Mouse (Mus musculus) adrenal gland, postnatal 4 days (tissue): ENCODE data around the gene Spryd4. TPM values are rescaled to one million over a fixed set of nuclear protein-coding genes. Genes with fewer than 3 reads are reported as not detected.
"Not testable (repeated sequence)": the region's sequence is repeated elsewhere in the genome, so short reads cannot be mapped to it uniquely, and the experiment has no call there.

Source experiments
- DNase-seq, 2 experiments: peaks; one replicate each; pipeline ENCODE4 v3.0.0; 2021 to 2022; ENCODE audit warnings: low spot score in 2 of 2, mixed read lengths in 2 of 2
- total RNA-seq, 2 experiments: library from RNA; stranded (reverse); gene quantifications; 2 replicates each; pipeline ENCODE4 v1.2.3; 2021

The Spryd4 gene
- total RNA-seq, 2 experiments from 2014 or later = 23.2 to 25.9 TPM

- DNase-seq = peak; percentile 41 to 53
Observed at GRCm38 (mm10) chr10:128188242-128188877, 23.2 kb downstream of the Spryd4 start.

- DNase-seq = no peak
Observed at GRCm38 (mm10) chr10:128187181-128187605, 24.4 kb downstream of the Spryd4 start.

- DNase-seq = peak; percentile 46 to 64
Observed at GRCm38 (mm10) chr10:128185959-128186358, 25.6 kb downstream of the Spryd4 start.

GRCm38 (mm10) chr10:128185277-128185940 is 26.2 kb downstream of the Spryd4 start:
- no peak for DNase-seq

- DNase-seq = no peak
Observed at GRCm38 (mm10) chr10:128184296-128184695, 27.3 kb downstream of the Spryd4 start.

- DNase-seq = no peak
Observed at GRCm38 (mm10) chr10:128179989-128180388, 31.6 kb downstream of the Spryd4 start, which contains the start of gene Rbms2. TSS of gene Rbms2 (minus strand) at chr10:128180297.

- no peak for DNase-seq
Observed at GRCm38 (mm10) chr10:128177316-128177715, 34.3 kb downstream of the Spryd4 start.

- DNase-seq = peak in 1 of 2 experiments; percentile 32
Observed at GRCm38 (mm10) chr10:128175996-128176755, 35.4 kb downstream of the Spryd4 start.

- no peak for DNase-seq
Observed at GRCm38 (mm10) chr10:128175302-128175701, 36.3 kb downstream of the Spryd4 start.

GRCm38 (mm10) chr10:128171348-128171747 is 40.3 kb downstream of the Spryd4 start:
- DNase-seq = not testable (repeated sequence)

GRCm38 (mm10) chr10:128167091-128167490 is 44.5 kb downstream of the Spryd4 start:
- no peak for DNase-seq

GRCm38 (mm10) chr10:128165726-128166125 is 45.9 kb downstream of the Spryd4 start:
- not testable (repeated sequence) for DNase-seq

Other genes with a start within 250 kb of the Spryd4 start
- gene Hsd17b6, start 204.2 kb downstream of the Spryd4 start, total RNA-seq = 1 to 10 TPM in 1 of 2 experiments, under 1 TPM in 1; 0.22 to 8.9 TPM
- gene Prim1, start 196.6 kb downstream of the Spryd4 start, total RNA-seq = 10 to 100 TPM; 22.3 to 26.6 TPM
- 100 to 1,000 TPM; 823 to 829 TPM for gene Naca, start 176.2 kb downstream of the Spryd4 start, total RNA-seq
- 100 to 1,000 TPM; 152 to 160 TPM for gene Ptges3, start 152.9 kb downstream of the Spryd4 start, total RNA-seq
- 1,000 to 10,000 TPM; 2,157 to 2,362 TPM for gene Atp5b, start 128.5 kb downstream of the Spryd4 start, total RNA-seq
- gene Baz2a, start 120.2 kb downstream of the Spryd4 start, total RNA-seq = 10 to 100 TPM; 70.6 to 72.2 TPM
- gene Rbms2, start 31.5 kb downstream of the Spryd4 start, total RNA-seq = 100 to 1,000 TPM in 1 of 2 experiments, 10 to 100 TPM in 1; 90.2 to 104 TPM
- gene Gls2, start 17.4 kb downstream of the Spryd4 start, total RNA-seq = 1 to 10 TPM; 4.8 to 8.2 TPM
- not detected for gene Mip, start 14.0 kb upstream of the Spryd4 start, total RNA-seq
- gene Timeless, start 20.3 kb upstream of the Spryd4 start, total RNA-seq = 10 to 100 TPM; 28.4 to 34.0 TPM
- gene Apon, start 42.3 kb upstream of the Spryd4 start, total RNA-seq = 1 to 10 TPM in 1 of 2 experiments, not detected in 1; 4.7 TPM
- 10 to 100 TPM; 13.3 to 76.4 TPM for gene Apof, start 56.9 kb upstream of the Spryd4 start, total RNA-seq
- gene Stat2, start 58.8 kb upstream of the Spryd4 start, total RNA-seq = 10 to 100 TPM; 41.5 to 45.9 TPM
- not detected for gene Il23a, start 86.9 kb upstream of the Spryd4 start, total RNA-seq
- gene Pan2, start 91.5 kb upstream of the Spryd4 start, total RNA-seq = 10 to 100 TPM; 43.6 to 45.3 TPM
- gene Cnpy2, start 110.7 kb upstream of the Spryd4 start, total RNA-seq = 100 to 1,000 TPM; 178 to 188 TPM
- 100 to 1,000 TPM; 300 to 355 TPM for gene Cs, start 125.9 kb upstream of the Spryd4 start, total RNA-seq
- 10 to 100 TPM; 48.3 to 62.1 TPM for gene Coq10a, start 157.2 kb upstream of the Spryd4 start, total RNA-seq
- 10 to 100 TPM; 71.5 to 75.1 TPM for gene Ankrd52, start 165.3 kb upstream of the Spryd4 start, total RNA-seq
- gene Slc39a5, start 189.4 kb upstream of the Spryd4 start, total RNA-seq = 10 to 100 TPM in 1 of 2 experiments, 1 to 10 TPM in 1; 5.7 to 13.2 TPM
- gene Nabp2, start 199.7 kb upstream of the Spryd4 start, total RNA-seq = 10 to 100 TPM; 69.5 to 72.7 TPM
- gene Rnf41, start 199.8 kb upstream of the Spryd4 start, total RNA-seq = 10 to 100 TPM; 49.9 to 50.9 TPM
- gene Smarcc2, start 247.4 kb upstream of the Spryd4 start, total RNA-seq = 100 to 1,000 TPM; 138 to 157 TPM